Mouse (Mus musculus): ENCODE measurements at regions not wholly inside any gene's neighbourhood (a gene's known extent, or its start where the extent isn't known, plus 50 kb on each side); places are given as distances from the start of the nearest gene placed in this dataset.

DNA sequence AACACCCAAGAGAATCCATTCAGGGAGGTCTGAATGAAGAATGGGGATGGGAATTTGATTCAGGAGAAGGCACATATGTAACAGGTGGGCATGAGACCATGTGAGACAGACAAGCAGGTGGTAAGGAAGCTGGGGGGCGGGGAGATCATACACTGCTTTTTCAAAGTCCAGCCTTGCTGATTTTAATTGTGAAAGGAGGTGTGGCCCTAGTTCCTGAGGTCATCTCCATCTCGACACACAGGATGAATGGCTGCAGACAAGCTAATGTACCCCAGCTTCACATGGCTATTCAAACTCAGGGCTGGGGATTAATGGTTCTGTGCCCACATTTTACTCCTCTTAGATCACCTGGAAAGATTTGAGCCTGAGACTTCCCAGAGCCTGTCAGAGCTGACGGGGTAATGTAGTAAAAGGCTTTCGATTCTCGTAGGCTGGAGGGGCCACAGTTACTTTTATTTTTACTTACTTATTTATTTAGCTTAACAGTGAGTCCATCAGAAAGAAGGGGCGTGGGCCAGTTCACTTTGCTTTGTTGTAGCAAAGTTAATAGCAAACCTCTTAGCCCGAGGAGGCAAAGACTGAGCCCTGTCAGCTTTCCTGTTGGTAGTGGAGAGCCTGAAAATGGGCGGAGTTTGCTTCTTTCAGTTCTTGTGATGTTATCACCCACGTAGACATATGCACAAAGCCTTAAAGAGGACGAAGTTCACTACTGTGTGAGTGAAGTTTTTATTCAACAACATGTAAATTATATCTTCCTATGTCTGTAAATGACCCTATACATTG is 122.3 kb upstream of the Pde3a start:
- Histone ChIP-seq H3K4me2 (ENCODE audit: low read depth) (no peak overlapping the region), H3K4me1 (ENCODE audit: insufficient read depth) (no peaks in the 10 kb centered on the region), H3K9me3 (ENCODE audit: low read length) (no peaks in the 10 kb centered on the region), H3K9ac (no peak overlapping the region), H3K27me3 (ENCODE audit: insufficient read depth, low read length) (no peaks in the 10 kb centered on the region), H3K4me3 (ENCODE audit: low read depth, low read length) (no peak overlapping the region), H3K27ac (ENCODE audit: low read depth, low read length) (no peak overlapping the region), H3K36me3 (ENCODE audit: insufficient read depth) (no peaks in the 10 kb centered on the region)
- TF ChIP-seq CTCF (IDR thresholded peaks at IDR 0.05; ENCODE audit: low read depth), result no peak
- 58% methylated on average over 10 of the region's 10 CpGs for WGBS
- DNase-seq (no peak), ATAC-seq (no peak)

- TF ChIP-seq CTCF (IDR thresholded peaks at IDR 0.05; ENCODE audit: low read depth), result no peak
- Histone ChIP-seq H3K4me3 (ENCODE audit: low read depth, low read length) (no peak overlapping the region), H3K9ac (no peak overlapping the region), H3K4me2 (ENCODE audit: low read depth) (no peak overlapping the region), H3K9me3 (ENCODE audit: low read length) (no peaks in the 10 kb centered on the region), H3K27ac (ENCODE audit: low read depth, low read length) (no peak overlapping the region), H3K27me3 (ENCODE audit: insufficient read depth, low read length) (no peaks in the 10 kb centered on the region), H3K36me3 (ENCODE audit: insufficient read depth) (no peaks in the 10 kb centered on the region), H3K4me1 (ENCODE audit: insufficient read depth) (no peaks in the 10 kb centered on the region)
- DNase-seq, result no peak
- WGBS, result 84% methylated on average over 1 of the region's 1 CpGs
- no peak for ATAC-seq
Observed at GRCm38 (mm10) chr6:141129596-141129995, 119.5 kb upstream of the Pde3a start.

- Histone ChIP-seq H3K27ac (ENCODE audit: low read depth, low read length) (no peak overlapping the region), H3K9me3 (ENCODE audit: low read length) (no peaks in the 10 kb centered on the region), H3K9ac (no peak overlapping the region), H3K36me3 (ENCODE audit: insufficient read depth) (no peaks in the 10 kb centered on the region), H3K4me2 (ENCODE audit: low read depth) (no peak overlapping the region), H3K4me3 (ENCODE audit: low read depth, low read length) (no peak overlapping the region), H3K4me1 (ENCODE audit: insufficient read depth) (no peaks in the 10 kb centered on the region), H3K27me3 (ENCODE audit: insufficient read depth, low read length) (no peaks in the 10 kb centered on the region)
- ATAC-seq, result no peak
- 50% methylated on average over 6 of the region's 6 CpGs for WGBS
- no peak for DNase-seq
- TF ChIP-seq CTCF (IDR thresholded peaks at IDR 0.05; ENCODE audit: low read depth), result no peak
Observed at GRCm38 (mm10) chr6:141134176-141134575, 114.9 kb upstream of the Pde3a start.

- ATAC-seq, result no peak
- H3K4me2 ChIP-seq (ENCODE audit: low read depth), result no peak overlapping the region
- no peaks in the 10 kb centered on the region for H3K27me3 ChIP-seq (ENCODE audit: insufficient read depth, low read length)
- WGBS, result 76% methylated on average over 12 of the region's 12 CpGs
- no peak overlapping the region for H3K27ac ChIP-seq (ENCODE audit: low read depth, low read length)
- no peaks in the 10 kb centered on the region for H3K9me3 ChIP-seq (ENCODE audit: low read length)
- no peak for TF ChIP-seq CTCF (IDR thresholded peaks at IDR 0.05; ENCODE audit: low read depth)
- H3K4me3 ChIP-seq (ENCODE audit: low read depth, low read length), result no peak overlapping the region
- no peaks in the 10 kb centered on the region for H3K4me1 ChIP-seq (ENCODE audit: insufficient read depth)
- no peak overlapping the region for H3K9ac ChIP-seq
- H3K36me3 ChIP-seq (ENCODE audit: insufficient read depth), result no peaks in the 10 kb centered on the region
- DNase-seq, result no peak
Observed at GRCm38 (mm10) chr6:141136664-141137375, 112.2 kb upstream of the Pde3a start.

- 97% methylated on average over 22 of the region's 22 CpGs for WGBS
Observed at GRCm38 (mm10) chr6:141141016-141141415, 108.1 kb upstream of the Pde3a start.

DNA sequence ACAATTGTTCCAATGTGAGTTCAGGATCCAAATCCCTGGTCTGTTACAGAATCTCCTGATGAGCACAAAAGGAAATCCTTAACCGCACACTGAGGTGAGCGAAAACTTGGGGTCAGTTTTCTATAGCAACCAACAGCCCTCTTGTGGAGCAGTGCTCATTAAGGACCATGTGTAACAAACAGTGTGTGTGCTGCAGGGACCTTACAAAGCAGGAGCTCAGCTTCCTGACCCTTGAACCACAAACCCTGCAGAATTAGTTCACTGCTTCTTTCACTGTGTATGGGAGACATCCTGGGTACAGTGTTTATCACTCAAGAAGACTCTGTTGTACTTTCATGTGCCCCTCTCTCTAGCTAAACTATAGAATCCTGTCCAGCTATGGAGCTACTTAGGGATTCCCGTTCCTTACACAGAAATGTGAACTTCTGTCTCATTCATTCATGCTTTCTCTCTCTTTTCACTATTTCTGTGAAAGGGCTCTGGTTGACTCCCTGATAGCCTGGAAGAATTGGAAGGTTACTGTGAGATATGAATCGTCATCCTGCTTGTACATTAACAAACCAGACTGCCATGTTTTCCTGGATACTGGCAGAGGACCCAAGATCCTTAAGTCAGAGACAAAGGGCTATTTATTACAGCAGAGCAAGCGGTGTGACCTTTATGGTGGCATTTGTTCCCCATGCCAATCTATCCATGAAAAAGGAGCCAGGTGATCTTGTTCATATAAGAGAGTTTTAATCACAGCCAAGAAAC is 100.5 kb upstream of the Pde3a start:
- Histone ChIP-seq H3K27ac (ENCODE audit: low read depth, low read length) (no peak overlapping the region), H3K4me1 (ENCODE audit: insufficient read depth) (no peaks in the 10 kb centered on the region), H3K4me2 (ENCODE audit: low read depth) (no peak overlapping the region), H3K9ac (no peak overlapping the region), H3K27me3 (ENCODE audit: insufficient read depth, low read length) (no peaks in the 10 kb centered on the region), H3K4me3 (ENCODE audit: low read depth, low read length) (no peak overlapping the region), H3K36me3 (ENCODE audit: insufficient read depth) (no peaks in the 10 kb centered on the region), H3K9me3 (ENCODE audit: low read length) (no peaks in the 10 kb centered on the region)
- 38% methylated on average over 5 of the region's 5 CpGs for WGBS
- no peak for TF ChIP-seq CTCF (IDR thresholded peaks at IDR 0.05; ENCODE audit: low read depth)
- ATAC-seq, result 0 out of 2 replicates have a peak, but pooled peaks have one; percentile 10
- DNase-seq, result no peak

More at GRCm38 (mm10) chr6:141141016-141141415, 108.1 kb upstream of the Pde3a start:
- Histone ChIP-seq H3K9ac (no peak overlapping the region), H3K4me2 (ENCODE audit: low read depth) (no peak overlapping the region), H3K27ac (ENCODE audit: low read depth, low read length) (no peak overlapping the region), H3K4me3 (ENCODE audit: low read depth, low read length) (no peak overlapping the region), H3K9me3 (ENCODE audit: low read length) (no peaks in the 10 kb centered on the region), H3K4me1 (ENCODE audit: insufficient read depth) (no peaks in the 10 kb centered on the region), H3K27me3 (ENCODE audit: insufficient read depth, low read length) (no peaks in the 10 kb centered on the region), H3K36me3 (ENCODE audit: insufficient read depth) (no peaks in the 10 kb centered on the region)
- ATAC-seq (no peak), DNase-seq (no peak)
- TF ChIP-seq CTCF (IDR thresholded peaks at IDR 0.05; ENCODE audit: low read depth), result no peak
